Mouse (Mus musculus): Measurements from ENCODE around the gene Barhl1.

DNA sequence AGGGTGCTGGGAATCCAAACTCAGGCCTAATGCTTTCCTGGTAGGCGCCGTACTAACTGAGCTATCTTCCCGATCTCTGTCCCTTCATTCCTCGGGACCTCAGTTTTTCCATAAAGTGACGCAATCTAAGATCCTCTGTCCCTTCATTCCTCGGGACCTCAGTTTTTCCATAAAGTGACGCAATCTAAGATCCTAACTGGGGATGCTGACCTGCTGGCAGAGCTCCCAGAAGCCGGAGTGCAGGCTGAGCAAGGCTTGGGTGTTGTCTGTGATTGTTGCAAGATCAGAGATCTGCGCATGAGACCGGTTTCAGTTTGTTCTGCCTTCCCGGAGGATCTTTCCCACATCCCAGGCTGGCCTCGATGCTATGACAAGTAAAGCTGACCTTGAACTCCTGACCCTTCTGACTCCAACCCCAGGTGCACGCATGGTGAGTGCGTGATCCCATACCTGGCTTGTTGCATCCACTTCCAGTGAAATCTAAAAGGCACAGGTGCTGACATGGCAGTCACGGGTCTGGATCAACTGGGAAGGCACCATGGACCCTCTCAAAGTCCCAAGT is 44.6 kb upstream of the Barhl1 start:
- TF ChIP-seq CTCF (IDR thresholded peaks at IDR 0.05; ENCODE audit: extremely low read depth, insufficient read depth, insufficient read length, insufficient replicate concordance), result no peak
- no peak for TF ChIP-seq POLR2A (IDR thresholded peaks at IDR 0.05; ENCODE audit: low read depth, low read length)
